Mouse (Mus musculus): ENCODE results near the gene Gm21117. TPM values are rescaled to one million over a fixed set of nuclear protein-coding genes. Genes with fewer than 3 reads are reported as not detected.
"Not testable (repeated sequence)": the region's sequence is repeated elsewhere in the genome, so short reads cannot be mapped to it uniquely, and the experiment has no call there.

The Gm21117 gene
- not detected in 2 replicates for total RNA-seq (2014; rRNA removed)
- not detected in 2 replicates for polyA plus RNA-seq (2015; fragmentation: Nextera tagmentation; extraction: Ambion mirVana)

DNA sequence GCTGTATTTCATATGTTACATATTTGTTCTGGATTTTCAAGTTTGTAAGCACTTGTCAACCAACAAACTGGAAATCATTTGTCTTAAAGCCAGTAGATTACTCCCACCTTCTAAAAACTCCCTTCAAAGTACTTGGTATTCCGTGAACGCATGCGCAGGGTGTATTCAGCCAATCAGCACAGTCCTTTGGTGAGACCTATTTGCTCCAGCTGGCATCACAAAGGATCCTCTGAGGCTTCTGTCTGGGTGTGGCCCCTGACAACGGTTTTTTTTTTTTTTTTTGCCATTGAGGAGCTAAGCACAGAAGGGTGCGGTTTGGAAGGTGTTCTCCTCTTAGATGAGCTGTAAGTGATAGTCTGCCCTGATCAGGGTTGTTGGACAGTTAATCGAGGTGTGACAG, at the start of gene Gm21117:
Gm21117 (plus strand) TSS at position 301 of the 400 bp plus-strand sequence.
- not testable (repeated sequence) for ATAC-seq; H3K27ac ChIP-seq; H3K4me2 ChIP-seq (ENCODE audit: low read depth, low read length); H3K4me1 ChIP-seq (ENCODE audit: insufficient read depth, low read length); H3K27me3 ChIP-seq (ENCODE audit: insufficient read depth, low read length); DNase-seq (ENCODE audit: low spot score); H3K36me3 ChIP-seq (ENCODE audit: insufficient read depth, low read length); H3K4me3 ChIP-seq (ENCODE audit: low read length); H3K9ac ChIP-seq (replicated peaks; ENCODE audit: low read length); H3K9me3 ChIP-seq (ENCODE audit: low read length)
- WGBS: no CpG with 5 or more reads among the region's 6 CpGs

Measured in hindbrain, postnatal 0 days (tissue).